Mouse (Mus musculus) erythroblast, embryonic 14.5 days (primary cell): ENCODE measurements around the gene Uaca. TPM values are rescaled to one million over a fixed set of nuclear protein-coding genes. Genes with fewer than 3 reads are reported as not detected.

Experiments
- H3K27me3 ChIP-seq: 2 replicates; pipeline ENCODE4 v1.6.1; 2012; ENCODE audit warnings: inconsistent platforms; ENCODE audit not compliant: control insufficient read depth
- H3K36me3 ChIP-seq: 2 replicates; pipeline ENCODE4 v1.6.1; 2012; ENCODE audit warnings: mild to moderate bottlenecking, inconsistent platforms; ENCODE audit not compliant: control insufficient read depth
- H3K4me1 ChIP-seq: 2 replicates; pipeline ENCODE4 v1.6.1; 2012; ENCODE audit warnings: inconsistent platforms; ENCODE audit not compliant: control insufficient read depth
- H3K4me3 ChIP-seq: replicated peaks from 2 replicates; pipeline ENCODE3; 2012; ENCODE audit warnings: moderate library complexity, mild to moderate bottlenecking, inconsistent platforms
- H3K9me3 ChIP-seq: 2 replicates; pipeline ENCODE4 v1.6.1; 2012; ENCODE audit warnings: low read length, inconsistent platforms, mixed read lengths; ENCODE audit not compliant: control insufficient read depth
- GATA1 ChIP-seq: IDR thresholded peaks from 2 replicates; pipeline ENCODE4 v1.6.1; 2012; ENCODE audit warnings: low read length, inconsistent platforms, mixed read lengths
- TAL1 ChIP-seq: IDR thresholded peaks from 3 replicates; pipeline ENCODE4 v1.6.1; 2012; ENCODE audit warnings: low read length, inconsistent platforms, mixed read lengths
- polyA plus RNA-seq: library from polyadenylated mRNA; stranded (reverse); fragments of >175 nt; gene quantifications from 2 replicates; pipeline ENCODE4 v1.2.3, GENCODE M21; 2012

The Uaca gene
- polyA plus RNA-seq, 1 experiment = not detected

- TF ChIP-seq GATA1 = no peak
- TF ChIP-seq TAL1 = no peak
- Histone ChIP-seq H3K9me3 (no peaks in the 10 kb centered on the region), H3K4me3 (no peak overlapping the region), H3K36me3 (no peaks in the 10 kb centered on the region), H3K4me1 (no peaks in the 10 kb centered on the region), H3K27me3 (peaks cover 4% of the 10 kb centered on the region; the same call in 1 of the 2 replicates)
These were observed 6.7 kb upstream of the Uaca start for GRCm38 (mm10) chr9:60787517-60788110.

- Histone ChIP-seq H3K27me3 (peaks cover 28% of the 10 kb centered on the region), H3K36me3 (no peaks in the 10 kb centered on the region), H3K4me3 (no peak overlapping the region), H3K9me3 (no peaks in the 10 kb centered on the region), H3K4me1 (peaks cover 8% of the 10 kb centered on the region)
- no peak for TF ChIP-seq TAL1
- TF ChIP-seq GATA1 = no peak
These were observed 4.1 kb upstream of the Uaca start for GRCm38 (mm10) chr9:60790282-60790681.

GRCm38 (mm10) chr9:60794841-60795351, 554 bp downstream of the Uaca start:
- no peak for TF ChIP-seq GATA1
- TF ChIP-seq TAL1 = no peak
- no peaks in the 10 kb centered on the region for H3K36me3 ChIP-seq
- H3K9me3 ChIP-seq = no peaks in the 10 kb centered on the region
- peaks cover 37% of the 10 kb centered on the region for H3K27me3 ChIP-seq
- H3K4me3 ChIP-seq = peak overlapping the region; percentile 61
- peaks cover 8% of the 10 kb centered on the region for H3K4me1 ChIP-seq

- H3K9me3 ChIP-seq = no peaks in the 10 kb centered on the region
- no peak overlapping the region for H3K4me3 ChIP-seq
- peaks cover 8% of the 10 kb centered on the region for H3K4me1 ChIP-seq
- H3K27me3 ChIP-seq = peaks cover 37% of the 10 kb centered on the region
- TF ChIP-seq TAL1 (no peak), GATA1 (no peak)
- H3K36me3 ChIP-seq = no peaks in the 10 kb centered on the region
These were observed 1.7 kb downstream of the Uaca start for GRCm38 (mm10) chr9:60796076-60796475.

- Histone ChIP-seq H3K4me1 (peaks cover 8% of the 10 kb centered on the region), H3K27me3 (peaks cover 36% of the 10 kb centered on the region), H3K4me3 (no peak overlapping the region), H3K9me3 (no peaks in the 10 kb centered on the region), H3K36me3 (no peaks in the 10 kb centered on the region)
- TF ChIP-seq TAL1 = no peak
- TF ChIP-seq GATA1 = no peak
These were observed 2.8 kb downstream of the Uaca start for GRCm38 (mm10) chr9:60797126-60797525.

- Histone ChIP-seq H3K4me3 (no peak overlapping the region), H3K27me3 (peaks cover 21% of the 10 kb centered on the region), H3K9me3 (no peaks in the 10 kb centered on the region), H3K4me1 (peaks cover 8% of the 10 kb centered on the region), H3K36me3 (no peaks in the 10 kb centered on the region)
- TF ChIP-seq TAL1 (no peak), GATA1 (no peak)
These were observed 4.7 kb downstream of the Uaca start for GRCm38 (mm10) chr9:60799061-60799460.

- Histone ChIP-seq H3K4me3 (no peak overlapping the region), H3K4me1 (peaks cover 2% of the 10 kb centered on the region), H3K9me3 (no peaks in the 10 kb centered on the region), H3K36me3 (no peaks in the 10 kb centered on the region), H3K27me3 (peaks cover 4% of the 10 kb centered on the region)
- no peak for TF ChIP-seq TAL1
- TF ChIP-seq GATA1 = no peak
These were observed 6.5 kb downstream of the Uaca start for GRCm38 (mm10) chr9:60800663-60801382.

- no peak overlapping the region for H3K4me3 ChIP-seq
- H3K27me3 ChIP-seq = no peaks in the 10 kb centered on the region
- no peaks in the 10 kb centered on the region for H3K36me3 ChIP-seq
- peaks cover 5% of the 10 kb centered on the region for H3K4me1 ChIP-seq
- TF ChIP-seq TAL1 (no peak), GATA1 (no peak)
- H3K9me3 ChIP-seq = no peaks in the 10 kb centered on the region
These were observed 7.4 kb downstream of the Uaca start for GRCm38 (mm10) chr9:60801746-60802145.

- no peak for TF ChIP-seq GATA1
- TF ChIP-seq TAL1 = no peak
- Histone ChIP-seq H3K27me3 (no peaks in the 10 kb centered on the region), H3K9me3 (no peaks in the 10 kb centered on the region), H3K4me1 (peaks cover 5% of the 10 kb centered on the region), H3K4me3 (no peak overlapping the region), H3K36me3 (no peaks in the 10 kb centered on the region)
These were observed 8.0 kb downstream of the Uaca start for GRCm38 (mm10) chr9:60802341-60802740.
